Mouse (Mus musculus): ENCODE data around the gene Cers6.

Cers6 gene

DNA sequence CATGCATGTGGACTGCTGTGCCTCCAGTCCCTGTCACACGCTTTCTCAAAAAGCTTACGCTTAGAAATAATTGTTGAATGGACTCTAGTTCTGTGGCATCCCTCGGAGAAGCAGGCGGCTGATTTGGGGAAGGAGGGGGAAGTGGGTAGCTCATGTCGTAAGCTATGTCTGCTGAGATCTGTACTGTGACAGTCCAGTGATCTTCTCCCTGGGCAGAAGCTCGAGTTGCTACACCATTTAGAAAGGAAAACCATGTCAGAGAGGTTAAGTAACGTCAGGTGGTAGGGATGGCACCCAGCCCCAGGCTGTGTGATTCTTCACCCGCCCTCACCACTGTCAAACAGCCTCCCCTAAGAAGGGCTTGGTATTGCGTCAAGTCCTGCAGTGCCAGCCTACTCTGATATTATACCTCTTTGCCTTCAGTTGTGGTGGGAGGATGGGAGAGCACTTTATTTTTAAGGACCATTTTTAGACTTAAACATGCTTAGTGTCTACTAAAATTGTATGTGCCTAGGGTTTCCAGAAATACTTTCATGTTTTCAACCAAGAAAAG, 154.0 kb downstream of the Cers6 start:
- in situ Hi-C loops (cut with MseI, MboI): no loop called here

DNA sequence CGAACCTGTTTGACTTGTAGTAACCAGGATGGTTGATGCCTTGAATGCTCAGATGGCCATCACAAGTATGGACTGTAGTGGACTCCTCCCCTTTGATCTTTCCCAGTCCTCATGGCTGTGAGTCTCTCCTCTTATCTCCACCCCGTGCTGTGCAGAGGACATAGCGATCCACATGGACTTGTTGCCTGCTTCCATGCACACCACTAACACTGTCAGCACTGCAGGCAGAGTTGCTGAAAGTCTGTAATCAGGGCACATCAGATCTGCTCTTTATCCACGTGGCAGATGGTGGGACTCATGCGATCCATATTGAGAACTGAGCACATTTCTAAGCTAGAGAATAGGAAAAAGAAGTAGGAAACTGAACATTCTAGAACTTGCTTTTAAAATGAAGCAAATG, 154.6 kb downstream of the Cers6 start:
- in situ Hi-C loops (cut with MseI, MboI): no loop called here

GRCm38 (mm10) chr2:69019026-69019565, 157.9 kb downstream of the Cers6 start:
- in situ Hi-C loops (cut with MseI, MboI): no loop called here

DNA sequence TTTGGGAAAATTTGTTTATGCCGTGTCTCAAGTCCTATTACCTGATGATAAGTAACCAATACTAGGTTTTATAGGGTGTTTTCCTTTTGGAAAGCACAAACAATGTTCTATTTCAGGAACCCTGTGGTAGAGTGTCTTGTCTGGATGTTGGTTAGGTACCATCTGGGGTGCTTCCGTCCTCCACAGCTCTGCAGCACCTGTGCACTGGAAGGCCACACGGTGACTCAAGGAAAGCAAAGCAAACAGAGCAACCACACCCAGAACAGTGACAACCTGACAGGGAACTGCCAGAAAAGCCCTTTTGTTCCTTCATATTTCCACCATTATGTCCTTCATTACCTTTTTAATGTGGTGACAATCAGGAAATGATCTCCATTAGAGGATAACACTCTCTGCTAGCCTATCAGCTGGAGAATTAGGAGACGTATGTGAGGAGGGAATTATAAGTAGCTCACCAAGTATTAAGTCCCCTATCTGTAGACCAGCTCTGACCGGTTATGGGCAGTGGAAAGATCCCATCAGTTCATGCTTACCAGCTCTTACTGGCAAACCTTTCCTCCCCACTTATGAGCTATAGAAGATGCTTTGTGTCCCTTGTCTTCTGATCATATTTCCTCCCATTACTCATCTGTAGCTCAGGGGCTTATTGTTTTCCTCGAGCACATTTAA, 158.7 kb downstream of the Cers6 start:
- in situ Hi-C loops (cut with MseI, MboI): no loop called here

DNA sequence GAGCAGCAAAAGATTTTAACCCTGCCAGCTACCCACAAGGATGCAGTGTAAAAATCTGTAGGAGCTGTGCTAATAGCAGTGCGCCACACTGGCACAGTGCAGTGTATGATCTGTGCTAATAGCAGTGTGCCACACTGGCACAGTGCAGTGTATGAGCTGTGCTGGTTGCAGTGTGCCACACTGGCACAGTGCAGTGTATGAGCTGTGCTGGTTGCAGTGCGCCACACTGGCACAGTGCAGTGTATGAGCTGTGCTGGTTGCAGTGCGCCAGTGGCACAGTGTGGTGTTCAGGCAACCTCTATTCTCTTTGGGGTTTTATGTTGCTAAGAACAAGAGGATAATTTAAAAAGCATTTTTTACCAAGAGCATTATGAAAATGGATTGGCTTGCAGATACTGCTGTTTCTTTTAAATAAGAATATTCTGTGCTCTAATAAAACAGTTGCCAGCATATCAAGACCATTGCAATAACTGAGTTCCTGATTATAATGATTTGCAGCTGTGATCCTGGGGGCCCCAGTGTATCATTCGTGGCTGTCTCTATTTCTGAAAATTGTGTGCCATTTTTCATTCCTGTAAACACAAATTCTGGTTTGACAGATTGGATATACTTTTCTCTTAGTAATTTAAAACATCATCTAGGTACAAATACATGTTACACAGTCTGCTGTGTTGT, 159.5 kb downstream of the Cers6 start:
- in situ Hi-C loops (cut with MseI, MboI): no loop called here

DNA sequence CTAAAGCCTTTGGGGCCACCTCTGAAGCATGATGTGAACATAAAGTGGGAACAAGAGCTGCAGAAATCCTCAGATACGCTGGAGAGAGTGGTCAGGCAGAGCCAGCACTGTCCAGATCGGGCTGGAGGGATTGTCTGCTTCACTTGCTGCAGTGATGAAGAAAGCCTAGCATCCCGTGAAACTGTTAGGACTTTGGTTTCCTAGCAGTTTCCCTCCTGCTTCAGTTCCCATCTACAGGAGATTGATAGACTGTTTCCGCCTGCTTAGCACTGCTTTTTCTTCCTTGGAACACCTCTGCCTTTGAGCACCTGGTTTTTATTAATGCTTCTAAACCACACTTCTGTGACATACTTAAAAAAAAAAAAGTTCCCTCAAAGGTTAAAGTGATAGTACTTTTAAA, 160.3 kb downstream of the Cers6 start:
- in situ Hi-C loops (cut with MseI, MboI): no loop called here

- in situ Hi-C loops (cut with MseI, MboI): no loop called here
Measured at GRCm38 (mm10) chr2:69024856-69025255, 163.6 kb downstream of the Cers6 start.

- in situ Hi-C loops (cut with MseI, MboI): no loop called here
Measured at GRCm38 (mm10) chr2:69032562-69032961, 171.3 kb downstream of the Cers6 start.

- in situ Hi-C loops (cut with MseI, MboI): no loop called here
Measured at GRCm38 (mm10) chr2:69035457-69035856, 174.2 kb downstream of the Cers6 start.

DNA sequence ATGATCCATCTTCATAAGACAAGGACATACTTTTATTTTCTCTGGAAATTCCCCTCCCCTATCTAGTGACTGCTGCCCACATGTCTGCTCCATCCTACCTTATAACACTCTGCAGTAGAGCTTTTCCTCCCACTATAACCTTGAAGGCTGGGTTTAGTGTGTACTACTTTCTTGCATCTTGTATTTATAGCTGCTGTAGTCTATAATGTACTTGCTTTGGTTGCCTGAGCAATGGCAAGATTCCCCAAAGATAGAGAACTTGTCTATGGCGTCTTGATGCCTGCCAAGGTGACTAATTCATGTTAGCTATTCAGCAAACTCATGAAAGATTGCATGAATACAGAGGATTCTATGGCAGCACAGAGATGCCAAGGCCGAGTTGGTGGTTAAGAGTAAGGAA, 176.1 kb downstream of the Cers6 start:
- in situ Hi-C loops (cut with MseI, MboI): no loop called here

GRCm38 (mm10) chr2:69042327-69043106, 181.3 kb downstream of the Cers6 start:
- in situ Hi-C loops (cut with MseI, MboI): loop anchor here in 1 of 2 experiments (10.0 kb wide), 1 partner anchor 258 kb away; no protein-coding TSS in a partner anchor

DNA sequence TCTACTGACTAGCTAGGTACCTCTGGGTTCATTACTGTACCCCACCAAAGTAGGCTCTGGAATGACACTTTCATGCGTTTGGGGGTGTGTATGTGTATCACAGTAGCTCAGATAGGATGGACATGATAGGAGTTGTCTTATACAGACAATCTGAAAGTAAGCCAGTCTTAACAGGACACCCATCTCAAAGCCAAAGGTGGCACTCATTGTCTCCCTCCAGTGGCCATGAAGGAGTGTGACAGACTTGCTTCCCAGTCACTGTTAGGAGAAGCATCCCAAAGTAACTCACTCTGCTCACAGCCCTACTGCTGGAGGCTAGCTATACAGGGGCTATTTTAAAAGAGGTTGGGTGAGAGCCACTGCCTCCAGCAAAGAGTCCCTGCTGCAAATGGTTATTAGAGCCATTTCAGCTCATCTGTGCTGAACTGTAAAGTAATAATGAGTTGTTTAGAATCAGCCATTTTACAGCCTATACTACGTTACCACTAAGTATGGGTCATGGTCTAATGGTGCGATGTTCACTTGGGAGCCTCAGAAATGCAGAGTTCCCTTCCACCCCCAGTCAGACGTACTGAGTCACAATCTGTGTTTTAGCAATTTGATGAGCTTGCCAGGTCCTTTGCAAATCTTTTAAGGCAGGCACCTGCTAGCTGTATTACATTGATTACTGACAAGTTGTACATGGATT, 182.3 kb downstream of the Cers6 start:
- in situ Hi-C loops (cut with MseI, MboI): loop anchor here in 1 of 2 experiments (10.0 kb wide), 1 partner anchor 259 kb away; no protein-coding TSS in a partner anchor

- in situ Hi-C loops (cut with MseI, MboI): loop anchor here in 1 of 2 experiments (10.0 kb wide), 1 partner anchor 261 kb away; no protein-coding TSS in a partner anchor
Measured at GRCm38 (mm10) chr2:69045926-69046325, 184.7 kb downstream of the Cers6 start.

DNA sequence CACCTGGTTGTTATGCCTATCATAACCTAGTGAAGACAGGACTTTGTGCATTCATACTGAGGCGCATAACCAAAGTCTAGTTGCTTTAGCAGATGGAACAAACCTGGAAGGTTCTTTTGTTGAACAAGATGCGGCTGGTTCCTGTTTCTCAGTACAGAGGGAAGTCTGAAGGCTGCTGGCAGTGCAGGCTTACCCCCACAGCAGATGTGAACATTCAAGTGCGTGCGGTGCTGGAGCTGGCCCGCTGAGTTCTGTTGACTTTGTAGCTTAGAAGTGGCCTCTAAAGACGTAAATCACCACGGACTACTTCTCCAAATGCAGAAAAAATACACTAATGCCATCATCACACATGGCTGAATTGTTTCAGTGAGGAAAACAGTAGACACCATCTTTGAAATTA, 186.1 kb downstream of the Cers6 start:
- in situ Hi-C loops (cut with MseI, MboI): loop anchor here in 1 of 2 experiments (10.0 kb wide), 1 partner anchor 262 kb away; no protein-coding TSS in a partner anchor

- in situ Hi-C loops (cut with MseI, MboI): loop anchor here in 1 of 2 experiments (10.0 kb wide), 1 partner anchor 263 kb away; no protein-coding TSS in a partner anchor
Measured at GRCm38 (mm10) chr2:69047805-69048204, 186.6 kb downstream of the Cers6 start.

- in situ Hi-C loops (cut with MseI, MboI): loop anchor here in 1 of 2 experiments (10.0 kb wide), 1 partner anchor 264 kb away; no protein-coding TSS in a partner anchor
Measured at GRCm38 (mm10) chr2:69049179-69049578, 187.9 kb downstream of the Cers6 start.

DNA sequence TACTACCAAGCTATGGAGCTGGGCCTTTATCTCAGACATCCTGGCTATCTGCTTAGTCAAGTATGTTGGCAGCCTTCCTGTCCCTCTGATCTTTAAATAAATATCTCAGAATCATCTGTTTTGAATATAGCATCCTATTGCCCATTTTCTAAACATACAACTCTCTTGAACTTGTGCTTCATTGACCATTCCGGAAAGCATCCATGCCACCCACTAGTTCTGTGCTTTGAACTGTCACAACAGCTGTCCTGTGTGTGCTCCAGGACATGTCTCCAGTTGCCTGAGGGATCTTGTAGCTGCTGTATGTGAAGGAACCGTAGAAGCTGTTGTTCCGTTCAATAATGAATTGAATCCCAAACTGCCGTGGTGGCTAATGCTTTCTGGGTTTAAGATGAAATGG, 188.9 kb downstream of the Cers6 start:
- in situ Hi-C loops (cut with MseI, MboI): no loop called here

DNA sequence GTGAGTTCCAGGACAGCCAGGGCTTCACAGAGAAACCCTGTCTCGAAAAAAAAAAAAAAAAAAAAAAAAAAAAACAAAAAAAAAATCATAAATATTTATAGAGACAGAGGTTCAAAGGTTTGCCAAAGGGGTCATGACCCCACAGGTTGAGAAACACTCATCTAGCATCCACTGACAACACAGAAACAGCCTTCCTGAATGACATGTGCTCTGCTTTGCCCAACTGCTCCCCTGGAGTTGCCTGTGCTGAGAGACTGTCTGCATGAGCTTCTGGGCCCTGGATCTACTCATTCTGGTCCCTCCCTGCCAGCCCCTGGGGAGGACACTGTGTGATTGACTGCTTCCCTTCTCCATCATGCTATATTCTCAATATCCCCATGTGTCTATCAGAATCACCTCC, 190.4 kb downstream of the Cers6 start:
- in situ Hi-C loops (cut with MseI, MboI): no loop called here

DNA sequence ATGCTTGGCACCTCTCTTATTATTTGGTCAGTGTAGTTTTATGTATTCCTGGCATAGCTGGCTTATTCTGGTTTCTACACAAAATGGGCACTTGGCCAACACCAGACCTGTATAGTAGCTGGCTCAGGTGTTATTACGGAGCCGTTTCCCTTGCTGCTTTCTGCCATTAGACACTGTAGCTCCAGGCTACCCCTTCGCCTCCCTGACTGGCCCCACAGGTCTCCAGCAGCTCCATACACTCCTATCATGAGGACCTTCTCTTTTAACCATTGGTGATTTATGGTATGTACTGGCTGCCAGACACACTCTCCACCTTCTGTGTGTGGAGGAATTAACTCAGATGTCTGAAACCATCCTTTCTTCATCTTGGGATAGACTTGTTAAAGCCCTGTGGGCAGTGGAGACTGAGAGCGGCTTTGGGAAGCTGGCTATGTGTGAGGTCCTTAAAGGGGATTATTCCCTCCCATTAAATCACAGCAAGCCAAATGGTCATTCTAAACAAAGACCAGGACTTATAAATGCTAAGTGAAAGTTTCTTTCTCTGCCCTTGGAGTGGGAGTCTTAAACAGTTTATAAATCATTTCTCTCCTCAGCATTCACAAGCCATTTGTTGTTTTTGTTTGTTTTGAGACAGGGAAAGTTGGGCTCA, 192.1 kb downstream of the Cers6 start:
- in situ Hi-C loops (cut with MseI, MboI): no loop called here

DNA sequence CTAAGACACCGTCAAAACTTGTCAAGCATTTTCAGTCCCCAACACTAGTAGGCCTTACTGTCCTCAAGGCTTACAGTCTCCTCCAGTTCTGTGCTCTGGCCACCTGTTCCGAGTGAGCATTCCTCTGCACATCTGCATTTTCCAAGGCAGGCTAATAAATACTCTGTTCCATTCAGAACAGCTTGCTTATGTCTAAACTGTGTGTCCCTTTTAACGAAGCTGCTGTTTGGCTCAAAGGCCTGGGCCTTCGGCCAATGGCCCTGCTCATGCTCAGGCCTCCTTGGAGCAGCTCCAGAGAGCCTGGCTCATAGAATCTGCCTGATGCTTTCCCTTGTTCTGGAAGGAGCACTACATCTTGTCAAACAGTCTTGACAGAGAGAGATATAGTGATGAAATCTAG, 193.0 kb downstream of the Cers6 start:
- in situ Hi-C loops (cut with MseI, MboI): no loop called here
